Mouse (Mus musculus) CD4-positive naive resting alpha-beta T cell, adult 57 days (primary cell): ENCODE data around the gene Prss22. TPM values are rescaled to one million over a fixed set of nuclear protein-coding genes. Genes with fewer than 3 reads are reported as not detected.

Source experiments
- total RNA-seq: library from RNA; stranded (reverse); gene quantifications from one replicate; pipeline ENCODE4 v1.2.4, GENCODE M21; 2023

Prss22 gene
- not detected for total RNA-seq

DNA sequence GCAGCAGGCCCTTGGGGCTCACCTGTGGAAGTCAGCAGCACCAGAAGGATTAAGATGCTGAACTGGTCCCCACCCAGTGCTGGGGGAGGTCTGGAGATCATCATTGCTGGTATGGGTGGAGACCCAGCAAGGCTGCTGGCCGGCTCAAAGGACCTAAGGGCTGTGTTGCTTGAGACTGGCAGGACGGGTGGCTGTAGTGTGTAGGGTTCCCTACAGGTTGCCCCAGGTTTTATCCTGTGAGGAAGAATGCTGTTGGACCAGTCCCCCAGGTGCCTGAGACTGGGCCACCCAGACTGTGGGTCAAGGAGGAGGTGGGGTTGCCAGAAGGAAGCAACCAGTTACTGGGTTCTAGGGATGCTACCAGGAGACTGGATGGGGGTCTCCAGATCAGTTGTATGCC is at the start of gene Prss22:
Gene Prss22, minus strand, starts transcription at position 200 of the 400 bp plus-strand sequence.

DNA sequence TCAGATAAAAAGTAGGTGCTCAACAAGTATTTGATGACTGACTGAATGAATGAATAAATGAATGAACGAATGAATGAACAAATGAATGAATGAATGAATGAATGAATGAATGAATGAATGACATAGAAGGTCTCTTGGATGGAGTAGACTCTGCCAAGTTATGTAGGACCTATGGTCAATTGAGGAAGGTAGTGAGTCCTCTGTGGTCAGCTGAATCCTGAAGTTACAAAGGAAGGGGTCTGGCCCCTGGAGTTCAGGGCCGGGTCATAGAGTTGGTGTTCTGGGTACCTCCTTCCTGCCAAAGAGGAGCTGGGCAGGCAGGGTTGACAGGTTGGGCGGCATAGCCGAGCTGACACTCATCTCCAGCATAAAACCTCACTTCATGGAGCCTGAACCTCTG is 39.9 kb upstream of the Prss22 start, which contains the start of gene Prss27:
Gene Prss27, plus strand, starts transcription at position 301 of the 400 bp plus-strand sequence.

GRCm38 (mm10) chr17:23980297-23980909 is 17.5 kb downstream of the Prss22 start, which contains the start of gene Prss30:
Gene Prss30 (minus strand): TSS chr17:23980566.

DNA sequence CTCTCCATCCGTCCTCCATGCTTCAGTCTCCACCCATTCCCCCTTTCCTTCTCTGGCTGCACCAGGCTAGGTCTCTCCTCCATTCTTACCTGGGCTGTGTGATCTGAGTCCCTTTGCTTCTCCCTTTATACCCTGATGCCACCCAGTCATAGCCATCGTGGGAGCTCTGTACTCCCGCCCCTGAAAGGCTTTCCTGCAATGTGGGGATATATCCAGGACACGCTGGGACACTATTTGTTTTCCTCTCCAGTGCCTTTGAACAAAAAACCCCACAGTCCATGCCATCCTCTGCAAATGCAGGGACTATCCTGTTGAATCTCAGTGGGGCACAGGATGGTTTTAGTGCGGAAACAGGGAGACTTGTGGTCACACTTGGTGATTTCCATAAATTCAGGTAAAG is 42.7 kb downstream of the Prss22 start, which contains the start of gene Sbpl:
Gene Sbpl, minus strand, starts transcription at position 101 of the 400 bp plus-strand sequence.

Other genes with a start within 250 kb of the Prss22 start
- 27.5 TPM for gene Flywch1, start 226.5 kb downstream of the Prss22 start, total RNA-seq
- not detected for gene Flywch2, start 212.0 kb downstream of the Prss22 start, total RNA-seq
- gene Srrm2, start 207.6 kb downstream of the Prss22 start, total RNA-seq: 1,442 TPM
- 199 TPM for gene Elob, start 169.0 kb downstream of the Prss22 start, total RNA-seq
- gene Prss33, start 162.0 kb downstream of the Prss22 start, total RNA-seq: not detected
- gene Prss32, start 154.2 kb downstream of the Prss22 start, total RNA-seq: not detected
- gene Prss41, start 153.9 kb downstream of the Prss22 start, total RNA-seq: 1.4 TPM
- not detected for gene Prss21, start 130.0 kb downstream of the Prss22 start, total RNA-seq
- not detected for gene Dcpp1, start 117.2 kb downstream of the Prss22 start, total RNA-seq
- gene Dcpp2, start 117.2 kb downstream of the Prss22 start, total RNA-seq: not detected
- not detected for gene Dcpp3, start 80.6 kb downstream of the Prss22 start, total RNA-seq
- gene Sbp, start 56.4 kb downstream of the Prss22 start, total RNA-seq: not detected
- gene Sbpl, start 42.8 kb downstream of the Prss22 start, total RNA-seq: not detected
- not detected for gene Prss30, start 17.5 kb downstream of the Prss22 start, total RNA-seq
- not detected for gene Prss27, start 40.0 kb upstream of the Prss22 start, total RNA-seq
- 32.5 TPM for gene Kctd5, start 75.4 kb upstream of the Prss22 start, total RNA-seq
- 97.8 TPM for gene Pdpk1, start 152.8 kb upstream of the Prss22 start, total RNA-seq
- gene Amdhd2, start 165.7 kb upstream of the Prss22 start, total RNA-seq: 27.0 TPM
- gene Atp6v0c, start 171.6 kb upstream of the Prss22 start, total RNA-seq: 171 TPM
- gene Tbc1d24, start 207.5 kb upstream of the Prss22 start, total RNA-seq: 1.2 TPM
- not detected for gene Ntn3, start 211.4 kb upstream of the Prss22 start, total RNA-seq
- gene Tedc2, start 222.8 kb upstream of the Prss22 start, total RNA-seq: 4.6 TPM